Mouse (Mus musculus): ENCODE data around the gene Tasp1. TPM values are rescaled to one million over a fixed set of nuclear protein-coding genes. Genes with fewer than 3 reads are reported as not detected.
"Not testable (repeated sequence)": the region's sequence is repeated elsewhere in the genome, so short reads cannot be mapped to it uniquely, and the experiment has no call there.

Gene Tasp1
- total and polyA plus RNA-seq, 2 experiments from 2014 or later, result 16.2 to 21.6 TPM

DNA sequence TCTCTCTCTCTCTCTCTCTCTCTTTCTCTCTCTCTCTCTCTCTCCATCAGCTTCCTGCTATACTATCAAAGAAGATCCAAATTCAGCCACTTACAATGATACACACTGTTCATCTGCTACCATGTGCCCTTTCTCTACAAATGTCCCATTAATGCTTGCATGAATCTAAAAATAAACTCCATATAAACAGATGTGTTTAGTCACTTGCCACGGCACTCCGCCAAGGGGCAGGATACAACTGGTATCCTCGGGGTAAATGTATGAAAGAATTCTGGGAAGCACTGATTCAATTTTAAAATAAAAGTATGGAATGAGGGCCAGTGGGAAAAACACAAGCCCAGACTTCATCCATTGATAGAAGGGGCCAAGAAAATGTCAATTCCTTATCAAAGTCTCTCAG is 33.4 kb upstream of the Tasp1 start:
- no peaks in the 10 kb centered on the region for H3K4me1 ChIP-seq (ENCODE audit: insufficient read depth, low read length)
- H3K4me3 ChIP-seq (ENCODE audit: low read length), result no peak overlapping the region
- DNase-seq (ENCODE audit: low spot score) (no peak), ATAC-seq (no peak)
- TF ChIP-seq CTCF (IDR thresholded peaks at IDR 0.05; ENCODE audit: low read depth), result no peak
- H3K36me3 ChIP-seq (ENCODE audit: insufficient read depth, low read length), result no peaks in the 10 kb centered on the region
- WGBS, result 90% methylated on average over 3 of the region's 3 CpGs
- no peaks in the 10 kb centered on the region for H3K9me3 ChIP-seq (ENCODE audit: low read length)
- no peak overlapping the region for H3K4me2 ChIP-seq (ENCODE audit: low read depth, low read length)
- no peaks in the 10 kb centered on the region for H3K27me3 ChIP-seq (ENCODE audit: insufficient read depth, low read length)
- H3K9ac ChIP-seq (replicated peaks; ENCODE audit: low read length), result no peak overlapping the region
- H3K27ac ChIP-seq, result no peak overlapping the region

DNA sequence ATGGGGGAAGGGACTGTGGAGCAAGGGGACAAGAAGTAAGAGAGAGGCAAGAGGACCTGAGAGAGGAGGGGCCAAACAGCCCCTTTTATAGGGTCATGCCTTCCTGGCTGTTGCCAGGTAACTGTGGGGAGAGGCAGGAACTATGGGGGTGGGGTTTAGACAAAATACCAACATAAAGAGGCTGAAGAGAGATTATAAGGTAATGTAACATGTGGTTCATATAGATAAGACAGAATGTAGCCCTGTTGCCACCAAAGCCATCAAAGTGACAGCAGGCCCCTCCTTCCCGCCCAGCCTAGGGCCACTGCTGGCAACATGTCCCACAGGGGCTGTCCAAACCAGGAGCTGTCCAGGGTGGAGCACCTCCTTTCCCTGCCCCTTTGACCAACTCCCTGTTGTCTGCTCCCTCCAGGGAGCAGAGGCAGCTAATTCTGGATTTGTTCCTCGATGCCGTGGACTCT is 30.6 kb upstream of the Tasp1 start:
- no peaks in the 10 kb centered on the region for H3K9me3 ChIP-seq (ENCODE audit: low read length)
- H3K4me1 ChIP-seq (ENCODE audit: insufficient read depth, low read length), result no peaks in the 10 kb centered on the region
- no peak overlapping the region for H3K9ac ChIP-seq (replicated peaks; ENCODE audit: low read length)
- TF ChIP-seq CTCF (IDR thresholded peaks at IDR 0.05; ENCODE audit: low read depth), result no peak
- H3K4me2 ChIP-seq (ENCODE audit: low read depth, low read length), result no peak overlapping the region
- no peak for ATAC-seq
- WGBS, result 64% methylated on average over 3 of the region's 3 CpGs
- H3K4me3 ChIP-seq (ENCODE audit: low read length), result no peak overlapping the region
- H3K36me3 ChIP-seq (ENCODE audit: insufficient read depth, low read length), result no peaks in the 10 kb centered on the region
- no peak for DNase-seq (ENCODE audit: low spot score)
- H3K27me3 ChIP-seq (ENCODE audit: insufficient read depth, low read length), result no peaks in the 10 kb centered on the region
- no peak overlapping the region for H3K27ac ChIP-seq

DNA sequence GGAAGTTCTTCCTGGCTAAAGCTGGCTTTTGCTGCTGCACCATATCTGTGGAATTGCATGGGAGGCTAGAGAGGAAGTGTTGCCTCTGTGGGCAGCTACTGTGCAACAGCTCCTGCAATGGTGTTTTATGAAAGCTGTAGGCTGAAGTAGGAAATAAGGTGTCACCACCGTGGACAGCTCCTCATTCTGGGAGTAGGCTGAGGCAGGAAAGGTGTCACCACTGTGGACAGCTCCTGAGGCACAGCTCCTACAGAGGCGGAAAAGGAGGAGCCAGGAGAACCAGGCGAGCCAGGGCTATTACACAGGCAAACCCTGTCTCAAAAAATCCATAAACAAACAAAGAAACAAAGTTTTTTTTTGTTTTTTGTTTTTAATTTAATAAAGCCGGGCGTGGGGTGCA is 29.4 kb upstream of the Tasp1 start:
- 88% methylated on average over 5 of the region's 5 CpGs for WGBS
- H3K4me1 ChIP-seq (ENCODE audit: insufficient read depth, low read length), result no peaks in the 10 kb centered on the region
- DNase-seq (ENCODE audit: low spot score) (no peak), ATAC-seq (no peak)
- H3K4me2 ChIP-seq (ENCODE audit: low read depth, low read length), result no peak overlapping the region
- no peak overlapping the region for H3K9ac ChIP-seq (replicated peaks; ENCODE audit: low read length)
- no peak overlapping the region for H3K27ac ChIP-seq
- H3K4me3 ChIP-seq (ENCODE audit: low read length), result no peak overlapping the region
- no peaks in the 10 kb centered on the region for H3K27me3 ChIP-seq (ENCODE audit: insufficient read depth, low read length)
- H3K36me3 ChIP-seq (ENCODE audit: insufficient read depth, low read length), result no peaks in the 10 kb centered on the region
- no peaks in the 10 kb centered on the region for H3K9me3 ChIP-seq (ENCODE audit: low read length)
- TF ChIP-seq CTCF (IDR thresholded peaks at IDR 0.05; ENCODE audit: low read depth), result no peak

DNA sequence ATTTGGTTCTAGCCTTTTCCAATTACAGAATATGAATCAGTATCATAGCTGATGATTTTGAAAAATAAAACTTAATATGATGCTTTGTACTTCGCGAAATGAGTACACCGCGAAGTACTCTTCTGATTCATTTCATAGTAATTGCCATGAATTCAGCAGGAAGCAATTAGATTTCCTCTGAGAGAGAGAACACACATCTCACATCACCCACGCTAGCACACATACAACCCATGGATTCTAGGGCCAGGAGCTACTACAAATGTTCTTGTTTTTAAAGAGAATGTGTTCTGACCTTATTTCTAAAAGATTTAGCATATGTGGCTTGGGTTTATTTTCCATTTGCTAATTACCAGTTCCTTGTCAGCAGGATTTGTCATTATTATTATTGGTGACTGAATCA is 26.8 kb upstream of the Tasp1 start:
- WGBS, result 88% methylated on average over 5 of the region's 5 CpGs
- Histone ChIP-seq H3K9me3 (ENCODE audit: low read length) (no peaks in the 10 kb centered on the region), H3K36me3 (ENCODE audit: insufficient read depth, low read length) (no peaks in the 10 kb centered on the region), H3K27me3 (ENCODE audit: insufficient read depth, low read length) (no peaks in the 10 kb centered on the region), H3K4me1 (ENCODE audit: insufficient read depth, low read length) (no peaks in the 10 kb centered on the region), H3K9ac (replicated peaks; ENCODE audit: low read length) (no peak overlapping the region), H3K4me3 (ENCODE audit: low read length) (no peak overlapping the region), H3K4me2 (ENCODE audit: low read depth, low read length) (no peak overlapping the region), H3K27ac (no peak overlapping the region)
- no peak for ATAC-seq
- no peak for DNase-seq (ENCODE audit: low spot score)
- no peak for TF ChIP-seq CTCF (IDR thresholded peaks at IDR 0.05; ENCODE audit: low read depth)

DNA sequence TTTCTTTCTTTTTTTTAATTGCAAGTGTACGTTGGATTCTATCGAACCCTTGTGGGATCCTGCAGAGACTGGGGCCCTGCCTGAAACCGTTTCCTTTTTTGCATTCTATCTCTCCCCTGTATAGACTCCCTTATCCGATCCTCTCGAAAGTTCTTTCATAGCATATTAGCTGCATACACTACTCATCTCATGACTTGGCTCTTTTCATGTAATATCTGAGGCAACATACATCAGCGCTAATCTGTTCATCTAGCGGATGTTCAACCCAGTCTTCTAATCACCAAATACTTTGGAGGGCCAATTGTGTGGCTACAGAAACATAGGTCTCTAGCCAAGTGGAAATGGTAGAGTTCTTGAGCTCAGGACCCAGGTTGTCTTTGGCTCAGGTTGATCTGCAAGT is 17.6 kb upstream of the Tasp1 start:
- H3K4me2 ChIP-seq (ENCODE audit: low read depth, low read length), result no peak overlapping the region
- no peak for TF ChIP-seq CTCF (IDR thresholded peaks at IDR 0.05; ENCODE audit: low read depth)
- H3K36me3 ChIP-seq (ENCODE audit: insufficient read depth, low read length), result no peaks in the 10 kb centered on the region
- H3K4me3 ChIP-seq (ENCODE audit: low read length), result no peak overlapping the region
- 93% methylated on average over 7 of the region's 7 CpGs for WGBS
- H3K27ac ChIP-seq, result no peak overlapping the region
- no peak overlapping the region for H3K9ac ChIP-seq (replicated peaks; ENCODE audit: low read length)
- H3K27me3 ChIP-seq (ENCODE audit: insufficient read depth, low read length), result no peaks in the 10 kb centered on the region
- H3K4me1 ChIP-seq (ENCODE audit: insufficient read depth, low read length), result no peaks in the 10 kb centered on the region
- H3K9me3 ChIP-seq (ENCODE audit: low read length), result no peaks in the 10 kb centered on the region
- DNase-seq (ENCODE audit: low spot score) (no peak), ATAC-seq (no peak)

DNA sequence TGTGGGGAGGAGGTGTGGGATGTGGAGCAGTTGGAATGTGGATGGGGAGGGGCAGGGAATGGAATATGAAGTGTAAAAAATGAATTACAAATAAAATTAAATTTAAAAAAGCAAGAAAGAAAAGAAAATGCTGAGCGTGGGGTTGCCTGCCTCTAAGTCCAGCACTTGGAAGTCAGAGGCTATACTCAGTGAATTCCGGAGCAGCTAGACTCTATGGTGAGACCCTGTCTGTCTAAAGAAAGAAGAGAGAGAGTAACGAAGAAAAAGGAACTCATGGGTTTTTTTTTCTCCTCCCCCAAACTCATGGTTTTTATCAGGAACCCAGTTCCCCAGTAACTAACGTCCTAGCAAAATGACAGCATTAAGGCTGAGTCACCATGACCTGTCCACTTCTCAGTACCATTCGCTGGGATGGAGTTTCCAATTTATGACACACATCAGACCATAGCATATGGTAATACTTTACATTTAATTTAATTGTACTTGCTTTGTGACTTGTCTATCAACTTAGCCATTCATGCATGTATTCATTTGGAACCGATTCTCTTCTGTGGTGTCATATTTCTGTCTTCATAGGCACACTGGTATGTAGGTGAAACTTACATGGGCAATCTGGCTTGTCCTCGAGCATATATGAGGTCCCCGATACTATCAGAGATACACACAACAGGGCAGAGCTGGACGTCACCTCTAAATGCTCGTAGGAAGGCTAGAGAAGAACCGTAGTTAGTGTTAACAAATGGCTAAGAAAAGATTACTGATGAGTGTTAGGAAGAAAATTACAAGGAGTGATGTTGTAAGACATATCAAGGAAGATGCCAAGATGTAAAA is 14.4 kb upstream of the Tasp1 start:
- no peak for ATAC-seq
- Histone ChIP-seq H3K36me3 (ENCODE audit: insufficient read depth, low read length) (no peaks in the 10 kb centered on the region), H3K4me3 (ENCODE audit: low read length) (no peak overlapping the region), H3K4me2 (ENCODE audit: low read depth, low read length) (no peak overlapping the region), H3K27ac (no peak overlapping the region), H3K27me3 (ENCODE audit: insufficient read depth, low read length) (no peaks in the 10 kb centered on the region), H3K9me3 (ENCODE audit: low read length) (no peaks in the 10 kb centered on the region), H3K9ac (replicated peaks; ENCODE audit: low read length) (no peak overlapping the region), H3K4me1 (ENCODE audit: insufficient read depth, low read length) (no peaks in the 10 kb centered on the region)
- no peak for DNase-seq (ENCODE audit: low spot score)
- WGBS, result 92% methylated on average over 11 of the region's 11 CpGs
- no peak for TF ChIP-seq CTCF (IDR thresholded peaks at IDR 0.05; ENCODE audit: low read depth)

DNA sequence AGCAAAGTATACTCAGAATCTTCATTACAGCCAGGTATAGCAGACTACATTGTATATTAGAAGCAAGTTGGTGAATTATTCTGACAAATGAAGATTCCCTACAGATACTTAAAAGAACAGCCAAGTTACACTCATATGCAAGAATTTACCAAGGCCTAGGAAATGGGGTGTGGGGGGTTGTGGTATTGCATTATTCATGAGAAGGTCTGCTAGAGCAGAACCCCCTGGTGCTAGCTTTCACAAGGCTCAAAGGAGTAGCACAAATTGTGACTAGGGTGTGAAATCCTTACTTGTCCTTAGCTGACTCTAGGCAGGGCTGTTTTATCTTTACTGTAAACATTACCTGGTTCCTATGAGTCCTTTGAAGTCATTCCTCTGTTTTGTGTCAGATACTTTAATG is 12.7 kb upstream of the Tasp1 start:
- ATAC-seq; H3K36me3 ChIP-seq (ENCODE audit: insufficient read depth, low read length); H3K27ac ChIP-seq; H3K4me3 ChIP-seq (ENCODE audit: low read length); DNase-seq (ENCODE audit: low spot score); H3K27me3 ChIP-seq (ENCODE audit: insufficient read depth, low read length); H3K4me2 ChIP-seq (ENCODE audit: low read depth, low read length); H3K9ac ChIP-seq (replicated peaks; ENCODE audit: low read length); H3K9me3 ChIP-seq (ENCODE audit: low read length); H3K4me1 ChIP-seq (ENCODE audit: insufficient read depth, low read length): not testable (repeated sequence)
